Mouse (Mus musculus) Patski (cell line): ENCODE measurements around the gene Mnat1. TPM values are rescaled to one million over a fixed set of nuclear protein-coding genes. Genes with fewer than 3 reads are reported as not detected.
"Not testable (repeated sequence)": the region's sequence is repeated elsewhere in the genome, so short reads cannot be mapped to it uniquely, and the experiment has no call there.

Source experiments
- ATAC-seq: fragments of 100-300 bp; one replicate; pipeline ENCODE4 v1.8.0; 2021
- CTCF ChIA-PET: fragments of 350-600 bp; sonication (Branson Sonifier 250); formaldehyde crosslinking; loops from one replicate; lab custom pipeline; 2022; ENCODE audit warnings: inconsistent platforms; lab: Charles Lee
- POLR2A ChIA-PET: fragments of 350-600 bp; sonication (Branson Sonifier 250); formaldehyde crosslinking; loops from one replicate; lab custom pipeline; 2022; ENCODE audit warnings: antibody characterized with exemption, inconsistent platforms; lab: Charles Lee
- DNase-seq: peaks from one replicate; pipeline ENCODE4 v3.0.0-alpha.2; 2011; ENCODE audit warnings: low read depth, low spot score
- H3K27me3 ChIP-seq: fragments of 371-371 bp; one replicate; pipeline ENCODE4 v1.5.1; 2021
- CTCF ChIP-seq: fragments of 100-300 bp; IDR thresholded peaks from one replicate; pipeline ENCODE4 v1.5.1; 2021
- in situ Hi-C: fragments of 300-500 bp; cut with MboI; formaldehyde crosslinking; loops from 3 replicates; pipeline ENCODE4 v1.11.1; 2018; ENCODE audit warnings: low pct_unique_long_range_greater_than_20kb, mixed read lengths
- polyA plus RNA-seq: library from polyadenylated mRNA; unstranded; gene quantifications from one replicate; pipeline ENCODE4 v1.2.3, GENCODE M21; 2021

Gene Mnat1
- polyA plus RNA-seq, 1 experiment from 2014 or later, result 45.3 TPM

GRCm38 (mm10) chr12:73098593-73098992 lies 24.9 kb upstream of the Mnat1 start:
- ChIA-PET CTCF (no interaction called here), POLR2A (no interaction called here)
- no peaks in the 10 kb centered on the region for H3K27me3 ChIP-seq
- TF ChIP-seq CTCF, result no peak
- no peak for ATAC-seq
- no peak for DNase-seq
- in situ Hi-C loops, result no loop called here

GRCm38 (mm10) chr12:73103713-73104112 lies 19.8 kb upstream of the Mnat1 start:
- CTCF ChIA-PET, result no interaction called here
- ATAC-seq, result no peak
- no peaks in the 10 kb centered on the region for H3K27me3 ChIP-seq
- in situ Hi-C loops, result no loop called here
- TF ChIP-seq CTCF, result no peak
- no peak for DNase-seq
- POLR2A ChIA-PET, result no interaction called here

DNA sequence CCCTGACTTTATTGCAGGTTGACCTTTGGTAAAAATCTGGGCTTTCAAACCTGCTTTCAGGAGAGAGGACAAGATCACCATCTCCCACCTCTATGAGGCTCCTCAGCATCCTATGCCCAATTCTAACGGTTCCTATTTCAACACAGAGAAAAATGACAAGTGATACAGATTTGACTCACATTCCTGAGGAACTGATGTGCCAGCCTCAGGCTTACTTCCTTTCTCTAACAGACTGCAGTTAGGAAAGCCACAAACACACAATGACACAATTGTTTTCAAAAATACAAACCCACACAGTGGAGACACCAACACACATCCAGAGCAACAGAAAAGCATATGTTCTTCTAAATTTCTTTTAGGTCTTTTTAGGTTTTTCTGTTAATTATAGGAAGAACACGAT lies 15.7 kb upstream of the Mnat1 start:
- TF ChIP-seq CTCF, result no peak
- ATAC-seq (no peak), DNase-seq (no peak)
- ChIA-PET CTCF (no interaction called here), POLR2A (no interaction called here)
- no peaks in the 10 kb centered on the region for H3K27me3 ChIP-seq
- in situ Hi-C loops, result no loop called here

DNA sequence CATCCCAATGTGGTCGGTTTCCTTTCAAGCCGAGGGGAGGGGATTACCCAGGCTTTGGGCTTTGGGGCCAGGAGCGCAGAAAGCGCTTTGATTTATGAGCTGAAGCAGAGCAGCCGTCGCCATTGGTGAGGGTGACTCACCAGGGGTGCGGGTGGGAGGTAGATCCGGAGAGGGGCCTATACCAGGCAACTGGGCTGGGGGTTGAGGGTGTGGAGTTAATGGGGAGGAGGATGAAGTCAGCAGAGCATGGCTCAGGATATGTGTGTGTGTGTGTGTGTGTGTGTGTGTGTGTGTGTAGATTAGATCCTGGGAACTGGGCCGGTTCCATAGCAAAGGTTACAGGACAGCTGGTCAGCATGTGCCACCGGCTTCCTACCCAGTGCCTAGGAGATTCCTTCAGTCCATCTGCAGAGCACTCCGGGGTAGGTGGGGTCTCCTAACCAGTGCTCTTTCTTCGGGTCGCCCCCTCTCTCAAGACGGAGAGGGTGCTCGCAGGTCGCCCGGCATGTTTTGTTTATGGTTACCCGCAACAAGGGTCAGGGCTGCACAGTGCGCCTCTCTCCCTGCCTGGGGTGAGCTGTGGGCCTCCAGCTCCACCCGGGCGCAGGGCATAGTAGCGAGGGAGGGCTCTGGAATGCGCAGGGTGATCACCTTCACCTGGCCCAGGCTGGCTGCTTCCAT lies 12.9 kb upstream of the Mnat1 start:
- H3K27me3 ChIP-seq, result no peaks in the 10 kb centered on the region
- ATAC-seq (peak; percentile 29), DNase-seq (no peak)
- in situ Hi-C loops, result loop anchor here (5.0 kb wide), 2 partner anchors 63 to 212 kb away; no protein-coding TSS in a partner anchor
- ChIA-PET POLR2A (no interaction called here), CTCF (no interaction called here)
- no peak for TF ChIP-seq CTCF

- DNase-seq, result no peak
- H3K27me3 ChIP-seq, result no peaks in the 10 kb centered on the region
- in situ Hi-C loops, result loop anchor here (5.0 kb wide), 2 partner anchors 64 to 211 kb away; no protein-coding TSS in a partner anchor
- ChIA-PET CTCF (no interaction called here), POLR2A (interaction anchor here (0.6 to 1.3 kb wide), 5 partner anchors 29 to 342 kb away, joined by 3 to 9 read pairs (median 4); no protein-coding TSS in a partner anchor)
- no peak for TF ChIP-seq CTCF
- peak; percentile 44 for ATAC-seq
Observed at GRCm38 (mm10) chr12:73111561-73112325, 11.8 kb upstream of the Mnat1 start.

GRCm38 (mm10) chr12:73112326-73113087 lies 11.0 kb upstream of the Mnat1 start:
- in situ Hi-C loops, result loop anchor here (5.0 kb wide), 2 partner anchors 65 to 210 kb away; no protein-coding TSS in a partner anchor
- CTCF ChIA-PET, result no interaction called here
- no peak for TF ChIP-seq CTCF
- POLR2A ChIA-PET, result interaction anchor here (0.7 to 1.3 kb wide), 5 partner anchors 30 to 212 kb away, joined by 3 to 5 read pairs (median 4); partner anchors contain the start of gene Six1
- ATAC-seq (peak; percentile 33), DNase-seq (no peak)
- no peaks in the 10 kb centered on the region for H3K27me3 ChIP-seq

DNA sequence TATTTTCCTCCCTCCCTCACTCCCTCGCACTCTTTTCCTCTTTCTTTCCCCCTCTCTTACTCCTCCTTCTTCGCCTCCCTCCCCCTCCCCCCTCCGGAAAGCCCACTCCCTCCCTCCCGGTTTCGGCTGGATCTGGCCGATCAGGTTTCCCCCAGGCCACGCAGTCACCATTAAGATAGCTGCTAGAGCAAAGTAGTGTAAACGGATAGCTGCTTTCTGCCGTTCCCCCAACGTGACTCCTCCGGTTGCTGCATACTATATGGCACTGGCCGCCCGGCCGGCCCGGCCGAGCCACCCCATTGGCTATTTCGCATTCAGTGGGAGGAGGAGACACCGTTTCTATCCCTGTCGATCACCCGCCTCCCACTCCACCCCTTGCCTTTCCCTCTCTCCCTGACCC lies 10.3 kb upstream of the Mnat1 start, which contains the start of gene Six4:
Gene Six4, minus strand, starts transcription at position 261 of the 400 bp plus-strand sequence.
- DNase-seq (no peak), ATAC-seq (peak; percentile 67)
- ChIA-PET POLR2A (interaction anchor here (0.7 to 1.1 kb wide), 2 partner anchors 31 to 59 kb away, joined by 3 read pairs; partner anchors contain the start of gene Six1), CTCF (no interaction called here)
- in situ Hi-C loops, result loop anchor here (5.0 kb wide), 2 partner anchors 66 to 209 kb away; no protein-coding TSS in a partner anchor
- no peak for TF ChIP-seq CTCF
- no peaks in the 10 kb centered on the region for H3K27me3 ChIP-seq

GRCm38 (mm10) chr12:73125250-73125649 lies 1.7 kb downstream of the Mnat1 start:
- ChIA-PET POLR2A (no interaction called here), CTCF (interaction anchor here (1.3 kb wide), 1 partner anchor 64 kb away, joined by 3 read pairs; no protein-coding TSS in a partner anchor)
- ATAC-seq (no peak), DNase-seq (no peak)
- H3K27me3 ChIP-seq, result no peaks in the 10 kb centered on the region
- in situ Hi-C loops, result no loop called here
- no peak for TF ChIP-seq CTCF

- ATAC-seq (no peak), DNase-seq (no peak)
- in situ Hi-C loops, result no loop called here
- ChIA-PET POLR2A (interaction anchor here (0.6 kb wide), 1 partner anchor 47 kb away, joined by 3 read pairs; no protein-coding TSS in a partner anchor), CTCF (no interaction called here)
- no peak for TF ChIP-seq CTCF
- H3K27me3 ChIP-seq, result no peaks in the 10 kb centered on the region
Observed at GRCm38 (mm10) chr12:73140732-73141131, 17.2 kb downstream of the Mnat1 start.

- ATAC-seq, result peak; percentile 97
- CTCF ChIA-PET, result no interaction called here
- in situ Hi-C loops, result no loop called here
Observed at GRCm38 (mm10) chr12:73147236-73147635, 23.7 kb downstream of the Mnat1 start.

DNA sequence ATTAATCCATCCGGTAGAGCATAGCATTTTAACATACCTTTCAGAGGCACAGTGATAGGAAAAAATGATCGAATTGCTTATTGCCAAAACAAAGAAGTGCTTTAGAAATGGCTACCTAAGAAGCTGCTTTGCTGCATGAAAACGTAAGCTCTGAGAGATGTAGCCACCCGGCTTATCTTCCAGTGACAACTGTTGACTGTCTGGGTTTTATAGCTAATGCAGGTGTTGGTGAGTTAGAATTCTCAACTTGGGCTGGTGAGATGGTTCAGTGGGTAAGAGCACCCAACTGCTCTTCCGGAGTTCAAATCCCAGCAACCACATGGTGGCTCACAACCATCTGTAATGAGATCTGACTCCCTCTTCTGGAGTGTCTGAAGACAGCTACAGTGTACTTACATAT lies 27.5 kb downstream of the Mnat1 start:
- CTCF ChIA-PET, DNase-seq, ATAC-seq, in situ Hi-C loops, H3K27me3 ChIP-seq: not testable (repeated sequence)
- POLR2A ChIA-PET, result interaction anchor here (0.6 to 0.7 kb wide), 2 partner anchors 68 to 97 kb away, joined by 4 read pairs; partner anchors contain the start of gene Six1

More at GRCm38 (mm10) chr12:73147236-73147635, 23.7 kb downstream of the Mnat1 start:
- H3K27me3 ChIP-seq, result no peaks in the 10 kb centered on the region
- POLR2A ChIA-PET, result no interaction called here
- no peak for TF ChIP-seq CTCF
- peak; percentile 87 for DNase-seq
